Mouse (Mus musculus) left cerebral cortex, adult 2 months (tissue): ENCODE results near the gene Amdhd2. TPM values are rescaled to one million over a fixed set of nuclear protein-coding genes. Genes with fewer than 3 reads are reported as not detected.
"Not testable (repeated sequence)": the region's sequence is repeated elsewhere in the genome, so short reads cannot be mapped to it uniquely, and the experiment has no call there.

Source experiments
- DNase-seq, 2 experiments: peaks; one replicate each; pipeline ENCODE4 v3.0.0; 2021 to 2022; ENCODE audit warnings: low spot score in 2 of 2, mixed read lengths in 1 of 2; ENCODE audit errors: extremely low spot score in 1 of 2
- H3K27ac ChIP-seq: fragments of 200-600 bp; 2 replicates; pipeline ENCODE4 v1.8.1; 2022
- H3K4me3 ChIP-seq: fragments of 200-600 bp; 2 replicates; pipeline ENCODE4 v1.8.1; 2022
- CTCF ChIP-seq: fragments of 200-600 bp; IDR thresholded peaks from 2 replicates; pipeline ENCODE4 v1.8.1; 2022; ENCODE audit warnings: antibody characterized with exemption, mild to moderate bottlenecking, moderate library complexity
- intact Hi-C: fragments of 180-260 bp; cut with DNase I; formaldehyde crosslinking; loops from one replicate; pipeline ENCODE4 v1.15.1; 2025
- total RNA-seq, 2 experiments: library from RNA; stranded (reverse); gene quantifications; 2 replicates each; pipeline ENCODE4 v1.2.3; 2021

Amdhd2 gene
- total RNA-seq, 2 experiments from 2014 or later, result 29.2 to 32.0 TPM

GRCm38 (mm10) chr17:24151890-24152563, 11.5 kb downstream of the Amdhd2 start:
- TF ChIP-seq CTCF, result peak; percentile 94
- H3K4me3 ChIP-seq, result peak overlapping the region; percentile 46
- peak; percentile 74 to 76 for DNase-seq
- intact Hi-C loops, result loop anchor here (2.0 to 5.0 kb wide), 2 partner anchors 155 to 239 kb away; no protein-coding TSS in a partner anchor
- H3K27ac ChIP-seq, result no peak overlapping the region

GRCm38 (mm10) chr17:24151382-24151781, 12.2 kb downstream of the Amdhd2 start:
- no peak for TF ChIP-seq CTCF
- DNase-seq, result no peak
- intact Hi-C loops, result loop anchor here (5.0 kb wide), 1 partner anchor 156 kb away; no protein-coding TSS in a partner anchor
- Histone ChIP-seq H3K4me3 (no peak overlapping the region), H3K27ac (no peak overlapping the region)

- peak within 1 kb of the TSS; percentile 46; the same call in 1 of the 2 replicates for H3K4me3 ChIP-seq
- DNase-seq, result no peak
- intact Hi-C loops, result loop anchor here (5.0 kb wide), 1 partner anchor 156 kb away; no protein-coding TSS in a partner anchor
- no peak for TF ChIP-seq CTCF
- no peak within 1 kb of the TSS for H3K27ac ChIP-seq
Observed at GRCm38 (mm10) chr17:24150824-24151223, 12.7 kb downstream of the Amdhd2 start, which contains the start of gene Pdpk1. Gene Pdpk1, minus strand, starts transcription at chr17:24150924.

DNA sequence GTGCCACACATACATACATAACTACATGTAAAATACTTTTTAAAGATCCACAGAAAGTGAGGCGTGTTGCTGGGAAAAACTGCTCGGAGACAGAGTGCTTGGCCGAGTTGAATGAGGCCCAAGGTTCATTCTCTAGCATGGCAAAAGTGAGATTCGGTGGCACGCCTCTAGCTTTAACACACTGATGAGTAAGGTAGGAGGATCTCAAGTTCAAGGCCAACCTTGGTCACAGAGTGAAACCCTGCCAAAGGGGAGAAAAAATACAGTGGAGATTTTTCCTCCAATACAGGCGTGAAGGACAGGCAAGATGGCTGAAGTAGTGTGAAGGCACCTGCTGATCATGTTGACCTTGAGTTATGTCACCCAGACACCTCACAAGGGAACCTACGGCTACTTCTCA, 14.1 kb downstream of the Amdhd2 start:
- intact Hi-C loops, result no loop called here
- no peak for TF ChIP-seq CTCF
- no peak for DNase-seq
- H3K27ac ChIP-seq, result no peak overlapping the region
- no peak overlapping the region for H3K4me3 ChIP-seq

DNA sequence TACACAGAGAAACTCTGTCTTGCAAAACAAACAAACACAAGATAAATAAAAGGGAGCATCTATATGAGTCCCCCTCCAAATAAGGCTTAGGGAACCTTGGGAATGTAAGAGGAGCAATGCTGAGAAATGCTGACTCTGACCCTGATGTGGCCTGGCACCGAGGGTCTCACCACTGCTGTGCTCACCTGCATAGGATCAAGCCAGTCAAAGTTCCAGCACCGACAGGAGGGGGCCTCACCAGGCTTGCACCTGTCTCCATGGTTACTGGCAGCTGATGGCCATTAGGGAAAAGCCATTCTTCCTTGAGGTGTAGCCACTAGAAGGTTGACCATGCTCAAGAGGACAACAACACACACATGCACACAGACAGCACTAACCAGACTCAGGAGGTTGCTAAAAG, 20.7 kb downstream of the Amdhd2 start:
- Histone ChIP-seq H3K4me3 (no peak overlapping the region), H3K27ac (no peak overlapping the region)
- no peak for DNase-seq
- intact Hi-C loops, result no loop called here
- no peak for TF ChIP-seq CTCF

DNA sequence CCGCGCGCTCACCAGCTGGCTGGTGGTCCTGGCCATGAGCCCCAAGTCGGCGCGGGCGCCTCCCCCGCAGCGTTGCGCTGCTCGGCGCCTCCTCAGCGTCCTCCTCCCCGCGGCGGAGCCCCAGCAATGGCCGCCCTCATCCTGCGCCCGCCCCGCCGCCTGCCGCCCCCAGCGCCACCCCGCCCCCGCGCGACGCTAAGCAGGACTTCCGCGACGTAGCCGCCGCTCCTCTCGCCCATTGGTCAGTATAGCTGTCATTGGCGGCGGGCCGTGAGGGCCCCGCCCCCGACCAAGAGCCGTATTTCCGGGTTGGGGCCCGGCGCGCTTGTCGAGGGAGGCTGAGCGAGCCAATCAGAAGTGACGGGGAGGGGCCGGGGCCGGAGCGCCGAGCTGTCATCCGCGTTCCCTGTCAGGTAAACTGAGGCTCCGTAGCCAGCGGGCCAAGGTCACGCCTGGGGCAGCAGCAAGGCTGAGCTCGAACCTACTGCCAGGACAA, 22.1 kb downstream of the Amdhd2 start:
- peak overlapping the region; percentile 93 for H3K27ac ChIP-seq
- intact Hi-C loops, result no loop called here
- peak overlapping the region; percentile 98 for H3K4me3 ChIP-seq
- no peak for TF ChIP-seq CTCF
- peak; percentile 97 to 98 for DNase-seq

DNA sequence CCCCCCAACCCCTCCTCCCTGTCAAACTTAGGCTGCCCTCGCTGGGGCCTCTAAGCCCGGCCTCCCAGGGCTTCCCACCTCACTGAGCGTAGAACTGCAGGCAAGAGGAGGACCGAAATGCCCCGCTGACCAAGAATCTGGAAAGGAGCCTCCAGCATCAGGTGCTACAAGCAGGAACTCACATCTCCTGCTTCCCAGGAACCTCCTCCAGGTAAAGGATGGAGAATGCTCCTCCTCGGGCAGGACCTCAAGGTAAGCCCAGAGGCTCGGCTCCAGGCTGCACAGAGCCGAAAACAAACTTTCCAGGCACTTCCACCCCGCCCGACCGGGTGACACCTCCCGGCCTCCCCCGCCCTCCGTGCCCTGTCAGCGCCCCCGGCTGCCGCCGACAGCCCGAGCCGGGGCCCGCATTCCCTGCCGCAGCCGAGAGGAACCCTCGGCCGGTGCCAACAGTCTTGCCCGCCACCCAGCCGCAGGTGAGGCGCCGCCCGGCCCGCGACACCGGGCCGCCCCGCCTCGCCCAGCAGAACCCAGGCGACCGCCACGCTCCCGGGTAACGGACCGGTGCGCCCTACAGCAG, 22.6 kb downstream of the Amdhd2 start:
- Histone ChIP-seq H3K4me3 (peak overlapping the region; percentile 98), H3K27ac (peak overlapping the region; percentile 93)
- no peak for DNase-seq
- intact Hi-C loops, result no loop called here
- no peak for TF ChIP-seq CTCF

DNA sequence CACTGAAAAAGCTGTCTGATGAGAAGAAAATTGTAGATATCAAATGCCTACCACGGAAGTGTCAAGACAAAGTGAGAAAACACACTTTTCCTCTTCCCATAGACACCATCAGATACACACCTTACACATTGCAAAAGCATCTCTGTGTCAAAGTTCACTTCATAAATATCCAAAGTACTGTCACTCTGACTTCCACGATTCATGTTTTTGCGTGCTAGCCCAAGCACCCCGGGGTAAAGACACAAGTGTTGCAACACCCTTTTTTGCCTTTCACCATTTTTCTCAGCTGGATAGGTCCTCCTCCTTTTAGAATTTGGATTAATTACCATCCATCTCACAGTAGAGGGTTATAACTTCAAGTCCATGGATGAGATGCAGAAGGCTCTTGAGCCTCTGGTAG, 23.6 kb downstream of the Amdhd2 start:
- no peak for DNase-seq
- intact Hi-C loops, result no loop called here
- H3K4me3 ChIP-seq, result peak overlapping the region; percentile 98
- no peak for TF ChIP-seq CTCF
- no peak overlapping the region for H3K27ac ChIP-seq

DNA sequence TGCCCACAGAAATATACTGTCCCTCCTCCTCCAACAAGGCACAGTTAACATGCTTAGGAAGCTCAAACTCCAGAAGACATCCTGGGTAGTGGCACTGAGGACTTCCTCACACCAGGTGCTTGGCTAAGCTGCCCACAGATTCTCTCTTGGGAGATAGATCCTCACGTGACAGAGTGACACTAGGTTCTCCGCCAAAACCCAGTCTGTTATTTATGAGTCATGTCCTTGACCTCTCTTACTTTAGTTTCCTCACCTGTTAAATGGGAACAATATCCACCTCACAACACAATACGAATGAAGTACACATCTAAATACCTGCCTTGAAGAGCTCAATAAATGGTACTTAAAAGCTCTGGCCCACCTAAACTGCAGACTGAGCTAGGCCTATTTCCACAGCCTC, 24.3 kb downstream of the Amdhd2 start:
- TF ChIP-seq CTCF, result no peak
- Histone ChIP-seq H3K27ac (no peak overlapping the region), H3K4me3 (no peak overlapping the region)
- intact Hi-C loops, result no loop called here
- no peak for DNase-seq

DNA sequence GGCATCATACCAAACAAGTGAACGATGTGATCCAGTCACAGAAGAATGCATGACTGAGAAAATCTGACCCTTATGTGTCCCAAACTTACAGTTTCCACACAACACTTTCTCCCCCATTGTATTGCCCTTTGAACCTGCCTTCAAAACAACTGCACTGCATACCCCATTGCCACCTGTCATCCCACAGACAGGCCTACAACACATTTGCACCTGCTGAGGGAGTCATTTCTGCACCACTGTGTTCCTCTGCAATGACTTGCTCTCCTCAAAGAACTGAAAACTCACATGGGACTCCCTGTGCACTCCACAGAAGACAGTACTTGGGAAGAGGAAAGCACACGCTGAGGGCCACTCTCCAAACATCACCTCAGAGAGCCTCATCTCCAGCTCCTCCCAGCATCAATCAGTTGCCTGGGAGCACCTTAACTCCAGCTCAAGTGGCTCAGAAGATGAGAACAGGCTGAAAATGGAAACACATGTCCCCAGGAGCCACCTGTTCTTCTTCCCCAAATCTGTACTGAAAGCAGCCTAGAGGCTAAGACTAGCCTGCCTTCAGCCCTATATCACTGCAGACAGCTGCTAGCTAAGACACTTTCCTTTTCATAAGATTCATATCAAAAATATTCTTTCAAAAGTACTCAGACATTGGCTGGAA, 26.2 kb downstream of the Amdhd2 start:
- H3K4me3 ChIP-seq, result no peak overlapping the region
- no peak overlapping the region for H3K27ac ChIP-seq
- intact Hi-C loops, result no loop called here
- DNase-seq, result no peak
- no peak for TF ChIP-seq CTCF

- intact Hi-C loops, result no loop called here
- Histone ChIP-seq H3K4me3 (no peak overlapping the region), H3K27ac (no peak overlapping the region)
- DNase-seq, result no peak
- no peak for TF ChIP-seq CTCF
Observed at GRCm38 (mm10) chr17:24134062-24134461, 29.5 kb downstream of the Amdhd2 start.

GRCm38 (mm10) chr17:24132919-24133318, 30.6 kb downstream of the Amdhd2 start:
- H3K27ac ChIP-seq, DNase-seq, intact Hi-C loops, H3K4me3 ChIP-seq: not testable (repeated sequence)
- peak; percentile 32; the same call in 1 of the 2 replicates for TF ChIP-seq CTCF
